Mouse (Mus musculus) macrophage (primary cell): ENCODE results near the gene Slc43a1. TPM values are rescaled to one million over a fixed set of nuclear protein-coding genes. Genes with fewer than 3 reads are reported as not detected.

Experiments
- H3K27ac ChIP-seq: fragments of 350-480 bp; formaldehyde crosslinking; 2 replicates; pipeline ENCODE4 v1.9.0; 2021
- H3K36me3 ChIP-seq: fragments of 350-480 bp; formaldehyde crosslinking; 2 replicates; pipeline ENCODE4 v1.9.0; 2021; ENCODE audit errors: inconsistent target
- H3K4me3 ChIP-seq: fragments of 350-480 bp; formaldehyde crosslinking; 2 replicates; pipeline ENCODE4 v1.9.0; 2021; ENCODE audit errors: inconsistent target
- H3K79me2 ChIP-seq: fragments of 350-480 bp; formaldehyde crosslinking; 2 replicates; pipeline ENCODE4 v1.9.0; 2021; ENCODE audit errors: inconsistent target
- WGBS: methylation state at CpG from one replicate; pipeline ENCODE4 v1.1.7; 2026; ENCODE audit warnings: inconsistent platforms; ENCODE audit not compliant: missing documents; 5-methylcytosine and 5-hydroxymethylcytosine counted together
- polyA plus RNA-seq: library from polyadenylated mRNA; stranded (reverse); fragments of 250-400 nt; gene quantifications from 3 replicates; pipeline ENCODE4 v1.2.4, GENCODE M21; 2018; ENCODE audit warnings: inconsistent platforms

The Slc43a1 gene
- polyA plus RNA-seq, 1 experiment from 2014 or later, result 0.20 TPM

GRCm38 (mm10) chr2:84868977-84869376 is 30.3 kb downstream of the Slc43a1 start:
- H3K36me3 ChIP-seq, result no peaks in the 10 kb centered on the region
- 16% methylated on average over 2 of the region's 2 CpGs for WGBS
- no peak overlapping the region for H3K27ac ChIP-seq
- H3K4me3 ChIP-seq, result no peak overlapping the region
- no peaks in the 10 kb centered on the region for H3K79me2 ChIP-seq

GRCm38 (mm10) chr2:84870623-84871160 is 32.0 kb downstream of the Slc43a1 start:
- Histone ChIP-seq H3K27ac (no peak overlapping the region), H3K36me3 (no peaks in the 10 kb centered on the region), H3K79me2 (no peaks in the 10 kb centered on the region), H3K4me3 (no peak overlapping the region)
- WGBS, result 37% methylated on average over 4 of the region's 4 CpGs

DNA sequence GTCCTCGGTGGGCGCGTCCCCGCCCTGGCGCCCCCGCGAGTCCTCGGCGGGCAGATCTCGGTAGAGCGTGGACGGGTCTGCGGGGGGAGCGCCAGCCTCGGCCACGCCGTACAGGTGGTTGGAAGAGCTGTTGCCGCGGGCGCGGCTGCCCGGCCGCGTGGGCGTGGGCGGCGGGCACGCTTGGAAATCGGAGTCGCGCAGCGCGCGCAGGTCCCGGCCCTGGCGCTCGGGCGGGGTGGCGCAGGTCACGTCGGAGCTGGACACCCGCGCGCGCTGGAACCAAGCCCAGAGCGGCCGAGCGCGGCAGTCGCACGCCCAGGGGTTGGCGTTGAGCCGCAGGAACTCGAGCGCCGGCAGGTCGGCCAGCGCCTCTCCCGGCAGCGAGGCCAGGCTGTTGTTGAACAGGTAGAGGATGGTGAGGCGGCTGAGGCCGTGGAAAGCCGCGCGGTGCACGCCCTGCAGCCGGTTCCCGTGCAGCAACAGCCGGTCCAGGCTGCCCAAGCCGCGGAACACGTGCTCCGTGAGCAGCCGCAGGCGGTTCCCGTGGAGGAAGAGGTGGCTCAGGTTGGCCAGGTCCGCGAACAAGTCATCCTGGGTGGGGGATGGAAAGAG is 33.6 kb downstream of the Slc43a1 start:
- no peak overlapping the region for H3K4me3 ChIP-seq

GRCm38 (mm10) chr2:84875842-84876241 is 37.2 kb downstream of the Slc43a1 start:
- Histone ChIP-seq H3K27ac (no peak overlapping the region), H3K36me3 (no peaks in the 10 kb centered on the region), H3K79me2 (no peaks in the 10 kb centered on the region), H3K4me3 (no peak overlapping the region)
- 73% methylated on average over 5 of the region's 6 CpGs for WGBS

More for the DNA sequence above, 33.6 kb downstream of the Slc43a1 start:
- Histone ChIP-seq H3K79me2 (no peaks in the 10 kb centered on the region), H3K36me3 (no peaks in the 10 kb centered on the region), H3K27ac (no peak overlapping the region)
- WGBS, result under 1% methylated on average over 78 of the region's 78 CpGs

GRCm38 (mm10) chr2:84880590-84880989 is 41.9 kb downstream of the Slc43a1 start:
- H3K36me3 ChIP-seq, result no peaks in the 10 kb centered on the region
- H3K79me2 ChIP-seq, result no peaks in the 10 kb centered on the region
- H3K4me3 ChIP-seq, result no peak overlapping the region
- H3K27ac ChIP-seq, result no peak overlapping the region
- WGBS, result 89% methylated on average over 8 of the region's 8 CpGs

DNA sequence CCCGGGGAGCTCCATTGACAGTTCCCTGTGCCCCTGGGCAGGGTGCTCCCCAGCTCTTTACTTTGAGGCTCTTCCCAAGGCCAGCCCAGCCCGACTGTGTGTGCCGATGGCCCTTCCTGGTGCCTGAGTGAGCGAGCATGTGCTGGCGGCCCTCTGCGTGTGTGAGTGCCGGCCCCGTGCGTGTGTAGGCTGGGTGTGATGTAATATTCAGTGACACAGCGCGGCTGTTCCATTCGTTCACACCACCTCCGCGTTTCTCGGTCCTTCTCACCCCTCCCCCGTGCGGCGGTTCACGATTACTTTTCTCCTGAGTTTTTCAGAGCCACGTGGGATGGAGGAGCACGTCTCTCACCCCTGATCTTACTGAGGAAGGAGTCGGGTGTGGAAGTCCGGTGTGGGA is 44.0 kb downstream of the Slc43a1 start:
- Histone ChIP-seq H3K36me3 (no peaks in the 10 kb centered on the region), H3K4me3 (no peak overlapping the region), H3K27ac (no peak overlapping the region), H3K79me2 (no peaks in the 10 kb centered on the region)
- WGBS, result 3% methylated on average over 22 of the region's 23 CpGs

GRCm38 (mm10) chr2:84883084-84883483 is 44.4 kb downstream of the Slc43a1 start:
- WGBS, result 22% methylated on average over 6 of the region's 6 CpGs
- H3K27ac ChIP-seq, result no peak overlapping the region
- no peak overlapping the region for H3K4me3 ChIP-seq
- no peaks in the 10 kb centered on the region for H3K36me3 ChIP-seq
- no peaks in the 10 kb centered on the region for H3K79me2 ChIP-seq

GRCm38 (mm10) chr2:84883530-84883929 is 44.9 kb downstream of the Slc43a1 start:
- H3K27ac ChIP-seq, result no peak overlapping the region
- no peaks in the 10 kb centered on the region for H3K36me3 ChIP-seq
- 17% methylated on average over 9 of the region's 11 CpGs for WGBS
- no peaks in the 10 kb centered on the region for H3K79me2 ChIP-seq
- no peak overlapping the region for H3K4me3 ChIP-seq

DNA sequence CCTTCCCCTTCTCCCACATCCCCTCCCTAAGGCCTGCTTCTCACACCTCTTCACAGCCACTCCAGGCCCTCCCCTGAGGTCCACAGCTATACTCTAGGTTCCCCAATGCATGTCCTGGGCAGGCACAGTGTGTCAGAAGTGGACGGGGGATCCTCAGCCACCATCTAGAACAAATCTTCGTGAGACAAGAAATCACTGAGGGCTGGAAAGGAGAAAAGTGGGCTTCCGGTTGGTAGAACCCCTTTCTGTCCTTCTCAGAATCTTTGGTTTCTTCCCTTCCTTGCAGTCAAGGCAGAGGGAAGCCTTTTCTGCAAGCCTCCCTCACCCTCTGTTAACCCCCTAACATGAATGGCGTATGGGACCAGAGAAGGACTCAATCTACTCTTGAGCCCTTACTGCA is 45.3 kb downstream of the Slc43a1 start:
- Histone ChIP-seq H3K36me3 (no peaks in the 10 kb centered on the region), H3K4me3 (no peak overlapping the region), H3K27ac (no peak overlapping the region), H3K79me2 (no peaks in the 10 kb centered on the region)
- 92% methylated on average over 4 of the region's 4 CpGs for WGBS

- Histone ChIP-seq H3K4me3 (no peak overlapping the region), H3K79me2 (no peaks in the 10 kb centered on the region)
- 74% methylated on average over 4 of the region's 4 CpGs for WGBS
Observed at GRCm38 (mm10) chr2:84884611-84885010, 46.0 kb downstream of the Slc43a1 start.

DNA sequence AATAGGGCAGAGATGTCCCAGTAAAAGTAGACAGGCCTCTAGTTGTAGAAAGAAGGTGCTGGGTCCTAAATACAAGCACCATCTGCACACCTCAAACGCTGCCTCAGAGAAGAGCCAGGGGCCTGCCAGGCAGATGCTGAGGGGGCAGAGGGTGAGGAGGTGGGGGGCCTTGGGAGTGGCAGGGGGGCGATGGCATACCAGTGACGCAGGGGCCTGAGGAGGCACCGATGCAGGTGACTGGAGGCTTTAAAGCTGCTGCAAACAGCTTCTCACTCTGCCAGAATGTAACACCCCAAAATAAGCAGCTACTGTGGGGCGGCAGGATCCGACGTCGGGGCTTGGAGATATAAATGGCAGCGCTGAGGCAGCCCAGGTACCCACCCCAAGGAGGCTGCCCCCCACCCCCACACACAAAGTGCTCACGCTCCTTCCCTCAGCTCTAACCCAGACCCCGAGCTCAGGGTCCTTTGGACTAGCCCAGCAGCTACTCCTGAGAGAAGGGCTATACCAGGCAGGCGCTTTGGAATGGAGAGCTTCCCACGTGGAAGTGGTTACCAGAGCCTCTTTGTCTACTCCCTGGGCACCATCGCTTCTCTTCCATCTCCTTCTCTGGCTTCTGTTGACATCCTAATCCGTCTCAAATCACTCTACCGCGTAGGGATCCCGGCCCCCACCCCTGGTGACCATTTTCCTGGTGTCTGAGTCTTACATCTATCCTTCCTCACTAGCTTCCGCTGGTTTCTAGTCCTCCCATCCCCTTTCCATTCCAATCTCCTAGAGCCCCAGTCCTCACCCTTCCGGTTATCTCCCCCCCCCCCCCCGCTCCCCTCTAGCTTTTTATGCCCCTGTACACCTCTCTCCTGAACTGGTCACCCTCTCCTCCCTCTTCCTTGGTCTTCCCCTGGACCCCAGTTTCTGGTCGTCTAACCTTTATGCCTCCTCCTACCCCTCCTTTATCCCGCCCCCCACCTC is 46.7 kb downstream of the Slc43a1 start:
- Histone ChIP-seq H3K27ac (no peak overlapping the region), H3K79me2 (no peaks in the 10 kb centered on the region), H3K4me3 (no peak overlapping the region), H3K36me3 (no peaks in the 10 kb centered on the region)
- WGBS, result 34% methylated on average over 20 of the region's 23 CpGs

More at GRCm38 (mm10) chr2:84884611-84885010, 46.0 kb downstream of the Slc43a1 start:
- Histone ChIP-seq H3K27ac (no peak overlapping the region), H3K36me3 (no peaks in the 10 kb centered on the region)

DNA sequence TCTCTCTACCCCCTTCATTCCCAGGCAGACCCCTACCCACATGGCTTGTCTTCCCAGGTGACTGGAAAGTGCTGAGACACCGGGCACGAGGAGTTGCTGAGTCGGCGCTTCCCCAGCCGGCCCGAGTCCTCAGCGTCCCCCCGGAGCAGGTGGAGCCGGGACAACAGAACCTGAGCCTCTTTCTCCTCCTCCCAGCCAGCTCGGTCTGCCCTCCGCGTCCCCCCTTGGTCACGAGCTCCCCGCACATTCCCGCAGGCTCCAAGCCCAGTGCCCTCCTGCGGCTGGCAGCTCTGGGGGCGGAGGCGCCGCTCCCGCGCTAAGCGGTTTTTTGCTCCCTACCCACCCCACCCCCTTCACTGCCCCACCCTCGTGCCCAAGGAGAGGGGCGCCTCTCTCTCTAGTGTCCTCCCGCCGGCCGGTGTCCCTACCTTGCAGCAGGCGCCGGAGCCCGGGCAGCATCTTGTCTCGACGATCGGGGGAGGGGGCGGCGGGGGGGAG is 47.6 kb downstream of the Slc43a1 start, which contains the start of gene Rtn4rl2:
Gene Rtn4rl2, minus strand, starts transcription at position 477 of the 498 bp plus-strand sequence.
- 0% methylated on average over 15 of the region's 35 CpGs for WGBS
- Histone ChIP-seq H3K79me2 (no peaks in the 10 kb centered on the region), H3K4me3 (peak within 1 kb of the TSS; percentile 23), H3K36me3 (no peaks in the 10 kb centered on the region), H3K27ac (no peak within 1 kb of the TSS)

- WGBS, result under 1% methylated on average over 24 of the region's 39 CpGs
- H3K79me2 ChIP-seq, result no peaks in the 10 kb centered on the region
- H3K36me3 ChIP-seq, result no peaks in the 10 kb centered on the region
- H3K27ac ChIP-seq, result no peak overlapping the region
- H3K4me3 ChIP-seq, result peak overlapping the region; percentile 23; the same call in 1 of the 2 replicates
Observed at GRCm38 (mm10) chr2:84886821-84887281, 48.2 kb downstream of the Slc43a1 start.

DNA sequence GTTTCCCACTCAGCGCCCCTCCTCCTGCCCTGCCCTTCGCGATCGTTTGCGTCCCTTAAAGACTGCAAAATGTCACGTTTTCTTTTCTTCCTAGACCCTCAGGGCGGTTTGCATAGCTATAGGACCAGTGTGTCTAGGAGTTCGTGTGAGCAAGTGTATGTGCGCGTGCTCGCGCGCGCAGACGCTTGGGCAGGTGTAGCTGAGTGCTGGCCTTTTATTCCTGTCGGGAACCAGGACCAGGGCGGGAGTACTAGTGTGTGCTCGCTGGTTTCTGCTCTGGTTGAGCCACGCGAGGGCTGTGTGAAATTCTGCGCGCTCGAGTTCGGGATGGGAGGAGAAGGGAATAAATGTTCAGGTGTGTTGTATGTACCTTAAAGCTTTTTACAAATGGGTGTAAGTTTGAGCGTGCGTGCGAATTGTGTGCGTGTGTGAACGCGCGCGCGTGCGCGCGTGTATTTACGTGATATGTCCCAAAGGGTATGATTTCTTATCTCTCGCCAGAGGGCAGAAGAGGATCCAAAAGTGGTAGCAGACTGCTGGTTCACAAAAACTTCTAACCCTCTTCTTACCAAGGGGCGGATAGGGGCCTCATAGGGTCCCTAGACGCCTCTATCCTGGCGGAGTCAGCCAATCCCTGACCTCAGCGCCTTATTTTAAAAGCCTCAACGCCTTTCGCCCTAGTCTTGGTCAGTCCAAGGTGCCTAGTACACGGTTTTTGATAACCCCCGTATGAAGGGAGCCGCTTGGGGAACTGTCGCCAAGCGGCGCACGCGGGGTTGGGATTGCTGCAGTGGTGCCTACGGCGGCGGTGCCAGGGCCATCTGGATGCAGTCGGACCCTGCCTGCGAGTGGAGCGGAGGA is 49.0 kb downstream of the Slc43a1 start:
- WGBS, result under 1% methylated on average over 57 of the region's 58 CpGs
- Histone ChIP-seq H3K36me3 (no peaks in the 10 kb centered on the region), H3K4me3 (peak overlapping the region; percentile 23), H3K27ac (no peak overlapping the region), H3K79me2 (no peaks in the 10 kb centered on the region)
